Mouse (Mus musculus): ENCODE data around the gene Olfr573-ps1.

The Olfr573-ps1 gene

GRCm38 (mm10) chr7:102942475-102942874 is at the start of gene Olfr573-ps1:
Gene Olfr573-ps1, minus strand, starts transcription at chr7:102942575.
- no peak for DNase-seq (ENCODE audit: low spot score)

- DNase-seq (ENCODE audit: low spot score) = no peak
These were observed 46.8 kb upstream of the Olfr573-ps1 start, which contains the start of gene Olfr578 for GRCm38 (mm10) chr7:102989224-102989623. Gene Olfr578, minus strand, starts transcription at chr7:102989324.

- DNase-seq (ENCODE audit: low spot score) = no peak
These were observed 33.5 kb upstream of the Olfr573-ps1 start, which contains the start of gene Olfr577 for GRCm38 (mm10) chr7:102975843-102976242. Gene Olfr577, minus strand, starts transcription at chr7:102975943.

- DNase-seq (ENCODE audit: low spot score) = no peak
These were observed 32.0 kb upstream of the Olfr573-ps1 start for GRCm38 (mm10) chr7:102974399-102974798.

GRCm38 (mm10) chr7:102962360-102962759 is 20.0 kb upstream of the Olfr573-ps1 start, which contains the start of gene Olfr576:
Gene Olfr576, plus strand, starts transcription at chr7:102962660.
- DNase-seq (ENCODE audit: low spot score) = no peak

- DNase-seq (ENCODE audit: low spot score) = no peak
These were observed 16.2 kb upstream of the Olfr573-ps1 start, which contains the start of gene Olfr575 for GRCm38 (mm10) chr7:102958593-102958992. Gene Olfr575, minus strand, starts transcription at chr7:102958775.

- no peak for DNase-seq (ENCODE audit: low spot score)
These were observed 15.8 kb upstream of the Olfr573-ps1 start for GRCm38 (mm10) chr7:102958137-102958536.

GRCm38 (mm10) chr7:102950732-102951131 is 8.4 kb upstream of the Olfr573-ps1 start:
- no peak for DNase-seq (ENCODE audit: low spot score)

GRCm38 (mm10) chr7:102948167-102948566 is 5.8 kb upstream of the Olfr573-ps1 start, which contains the start of gene Olfr574:
Gene Olfr574, plus strand, starts transcription at chr7:102948467.
- no peak for DNase-seq (ENCODE audit: low spot score)

GRCm38 (mm10) chr7:102943417-102943816 is 1.0 kb upstream of the Olfr573-ps1 start:
- DNase-seq (ENCODE audit: low spot score) = no peak

GRCm38 (mm10) chr7:102927105-102927504 is 15.3 kb downstream of the Olfr573-ps1 start:
- no peak for DNase-seq (ENCODE audit: low spot score)

GRCm38 (mm10) chr7:102924109-102924508 is 18.3 kb downstream of the Olfr573-ps1 start, which contains the start of gene Olfr572:
Gene Olfr572, plus strand, starts transcription at chr7:102924409.
- DNase-seq (ENCODE audit: low spot score) = no peak

GRCm38 (mm10) chr7:102919632-102920031 is 22.7 kb downstream of the Olfr573-ps1 start:
- peak; percentile 33 for DNase-seq (ENCODE audit: low spot score)

- DNase-seq (ENCODE audit: low spot score) = no peak
These were observed 25.1 kb downstream of the Olfr573-ps1 start, which contains the start of gene Olfr571 for GRCm38 (mm10) chr7:102917032-102917875. Gene Olfr571, minus strand, starts transcription at chr7:102917536.

- no peak for DNase-seq (ENCODE audit: low spot score)
These were observed 26.0 kb downstream of the Olfr573-ps1 start for GRCm38 (mm10) chr7:102916405-102916804.

- DNase-seq (ENCODE audit: low spot score) = no peak
These were observed 27.1 kb downstream of the Olfr573-ps1 start for GRCm38 (mm10) chr7:102915261-102915660.
